Mouse (Mus musculus): Measurements from ENCODE around the gene Gm42420. TPM values are rescaled to one million over a fixed set of nuclear protein-coding genes. Genes with fewer than 3 reads are reported as not detected.

The Gm42420 gene
- polyA plus RNA-seq (2012; rRNA removed): 0.55 and 0.91 TPM in 2 replicates

GRCm38 (mm10) chr6:39585517-39585916 lies at the start of gene Gm42420:
TSS of gene Gm42420 (plus strand) at chr6:39585753.

DNA sequence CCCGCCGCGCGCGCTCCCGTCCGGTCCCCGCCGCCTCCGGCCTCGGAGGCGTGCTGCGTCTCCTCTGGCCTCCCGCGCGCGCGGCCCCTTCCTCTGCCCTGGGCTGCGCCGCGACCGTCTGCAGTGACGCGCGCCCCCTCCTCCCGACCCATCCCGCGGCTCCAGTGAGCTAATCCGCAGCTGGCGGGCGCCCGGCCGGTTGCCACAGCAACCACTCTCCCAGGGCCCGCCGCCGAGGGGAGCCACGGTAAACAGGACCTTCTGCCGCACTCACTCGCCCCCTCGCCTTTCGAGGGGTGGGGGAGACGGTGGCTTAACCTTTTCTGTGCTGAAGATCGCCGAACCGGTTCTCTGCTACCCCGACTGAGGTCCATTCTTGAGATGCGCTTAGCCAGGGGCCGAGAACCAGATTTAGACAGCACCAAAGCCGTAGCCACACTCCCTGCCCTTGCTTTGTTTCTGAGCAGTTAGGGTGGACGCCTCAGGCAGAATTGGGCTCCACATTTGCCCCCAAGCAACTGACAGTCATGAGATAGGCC lies 27.8 kb upstream of the Gm42420 start, which contains the start of gene Dennd2a:
Gene Dennd2a, minus strand, starts transcription at position 145 of the 539 bp plus-strand sequence.

DNA sequence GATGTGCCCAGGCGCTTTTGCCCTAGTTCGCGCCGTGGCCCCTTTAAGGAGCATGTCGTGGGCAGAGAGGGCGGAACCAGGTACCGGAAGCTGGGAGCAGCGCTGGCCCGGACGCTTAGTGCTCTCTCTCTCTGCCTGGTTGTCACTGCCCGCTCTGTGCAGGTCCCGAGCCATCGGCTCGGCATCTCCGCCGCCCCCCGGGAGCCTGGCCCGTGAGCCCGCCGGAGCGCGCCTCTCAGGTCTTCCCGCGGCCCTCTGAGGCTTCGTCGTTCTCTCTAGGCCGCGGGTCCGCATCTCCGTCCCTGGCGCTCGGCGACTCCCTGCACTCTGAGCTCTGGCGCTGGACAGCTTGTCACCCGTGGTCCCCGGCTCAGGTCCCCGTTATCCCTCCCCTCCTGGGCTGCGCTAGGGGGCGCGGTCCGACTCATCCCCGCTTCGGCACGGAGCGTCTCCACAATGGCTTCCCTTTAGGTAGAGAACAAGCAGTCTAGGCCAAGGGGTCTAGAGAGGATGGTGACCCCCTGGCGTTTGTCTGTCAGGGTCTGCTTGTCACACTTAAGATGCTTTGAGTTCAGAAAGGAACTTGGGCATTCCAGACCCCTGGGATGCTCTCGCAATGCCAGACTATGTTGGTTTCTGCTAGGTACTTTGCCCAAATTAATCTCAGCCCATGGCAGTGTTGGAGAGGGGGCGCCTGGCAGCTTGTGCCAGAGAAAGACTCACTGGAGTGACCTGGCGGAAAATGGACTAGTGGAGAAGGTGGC lies 11.6 kb upstream of the Gm42420 start, which contains the start of gene Adck2:
Gene Adck2, plus strand, starts transcription at position 83 of the 764 bp plus-strand sequence.

DNA sequence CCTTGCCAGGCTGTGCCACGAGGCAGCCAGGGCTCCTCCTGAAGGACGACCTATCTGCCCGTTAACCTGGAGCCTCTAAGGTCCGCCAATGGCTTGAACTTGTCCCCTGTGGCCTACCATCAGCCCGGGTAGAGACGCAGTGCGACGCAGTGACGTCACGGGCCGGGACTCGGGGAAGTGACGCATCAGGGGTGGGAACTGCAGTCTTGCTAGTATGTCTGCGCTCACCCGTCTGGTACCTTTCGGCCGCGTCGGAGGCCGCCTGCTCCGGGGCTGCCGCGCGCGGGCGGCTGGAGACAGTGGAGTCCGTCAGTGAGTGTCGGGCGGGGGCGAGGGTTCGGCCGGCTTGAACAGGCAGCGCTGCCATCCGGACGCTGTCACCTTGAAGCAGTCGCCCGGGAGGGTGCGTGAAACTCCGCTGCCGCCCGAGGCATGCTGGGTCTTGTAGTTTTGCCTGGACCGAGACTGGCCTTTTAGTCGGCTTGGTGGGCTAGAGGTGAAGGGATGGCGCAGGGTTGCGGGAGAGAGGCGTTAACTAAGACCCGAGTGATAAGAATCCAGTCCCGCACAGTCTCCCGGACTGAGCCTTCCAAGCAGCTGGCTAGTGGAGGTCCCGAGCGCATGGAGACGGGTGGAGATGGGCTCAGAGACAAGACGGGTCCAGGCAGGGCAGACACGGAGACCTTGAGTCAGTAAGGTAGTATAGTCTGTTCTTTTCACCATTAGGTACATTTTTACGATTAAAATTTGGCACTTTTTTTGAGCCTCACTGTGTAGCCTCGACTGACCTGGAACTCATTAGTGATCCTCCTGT lies 7.1 kb downstream of the Gm42420 start, which contains the start of gene Ndufb2:
Gene Ndufb2, plus strand, starts transcription at position 174 of the 814 bp plus-strand sequence.

Other genes with a start within 250 kb of the Gm42420 start
- gene Slc37a3, start 208.1 kb upstream of the Gm42420 start, polyA plus RNA-seq (2012; rRNA removed): 8.8 TPM in 2 replicates
- 0.32 and 0.43 TPM in 2 replicates for gene Rab19, start 204.6 kb upstream of the Gm42420 start, polyA plus RNA-seq (2012; rRNA removed)
- gene Mkrn1, start 165.3 kb upstream of the Gm42420 start, polyA plus RNA-seq (2012; rRNA removed): 120 and 128 TPM in 2 replicates
- 2.2 and 2.6 TPM in 2 replicates for gene Dennd2a, start 27.9 kb upstream of the Gm42420 start, polyA plus RNA-seq (2012; rRNA removed)
- gene Adck2, start 11.9 kb upstream of the Gm42420 start, polyA plus RNA-seq (2012; rRNA removed): 4.0 and 4.3 TPM in 2 replicates
- gene Ndufb2, start 6.8 kb downstream of the Gm42420 start, polyA plus RNA-seq (2012; rRNA removed): 120 and 131 TPM in 2 replicates
- gene Braf, start 139.7 kb downstream of the Gm42420 start, polyA plus RNA-seq (2012; rRNA removed): 3.1 and 3.7 TPM in 2 replicates
- 75.0 and 97.6 TPM in 2 replicates for gene Mrps33, start 225.2 kb downstream of the Gm42420 start, polyA plus RNA-seq (2012; rRNA removed)